Mouse (Mus musculus) liver, embryonic 14 days (tissue): ENCODE data around the gene Rtn4ip1. TPM values are rescaled to one million over a fixed set of nuclear protein-coding genes. Genes with fewer than 3 reads are reported as not detected.

Experiments
- polyA plus RNA-seq: library from polyadenylated mRNA; depleted of rRNA; stranded (reverse); fragments of >200 nt; gene quantifications from 2 replicates; pipeline ENCODE4 v1.2.3, GENCODE M21; 2012; rRNA removed

The Rtn4ip1 gene
- polyA plus RNA-seq = 6.3 and 6.5 TPM in 2 replicates

DNA sequence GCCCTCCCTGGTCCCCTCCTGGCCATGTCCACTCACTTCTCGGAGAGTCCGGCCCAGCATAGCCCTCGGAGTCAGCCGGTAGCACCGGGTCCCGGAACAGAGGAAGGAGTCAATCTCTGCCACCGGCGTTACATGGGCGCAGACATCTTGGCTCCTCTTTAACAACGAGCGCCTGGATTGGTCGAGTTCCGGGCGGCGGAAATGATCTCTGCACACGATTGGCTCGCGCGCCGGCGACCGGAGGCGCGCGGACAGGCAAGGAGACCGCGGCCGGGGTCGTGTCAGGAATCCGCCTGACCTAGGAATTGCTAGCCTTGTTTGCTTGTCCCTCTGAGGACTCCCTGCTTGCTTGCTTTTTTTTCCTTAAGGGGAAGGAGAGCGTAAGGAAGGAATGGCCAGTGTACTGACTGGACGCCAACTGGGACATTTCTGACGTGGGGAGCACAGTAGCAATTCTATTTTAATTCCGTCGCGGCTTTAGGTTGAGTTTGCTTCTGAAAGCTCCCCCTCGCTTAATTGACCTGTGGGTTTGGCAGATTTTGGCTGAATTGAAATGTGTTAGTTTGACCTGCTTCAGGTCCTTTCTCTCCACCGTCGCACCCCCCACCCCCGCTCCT, at the start of gene Rtn4ip1, which contains the start of gene Qrsl1:
Gene Rtn4ip1 (plus strand): TSS at position 230 of the 617 bp plus-strand sequence.
Gene Qrsl1 (minus strand): TSS at position 168 of the 617 bp plus-strand sequence.

Other genes starting within 250 kb of the Rtn4ip1 start
- gene Qrsl1, start 62 bp upstream of the Rtn4ip1 start, polyA plus RNA-seq = 5.3 and 5.9 TPM in 2 replicates
- 0.25 and 0.32 TPM in 2 replicates for gene Crybg1, start 247.0 kb downstream of the Rtn4ip1 start, polyA plus RNA-seq